Comparison of ENCODE assay signal across 23 mouse cellular contexts in genomic region chr19:57621814-57622213, GRCm38 (mm10). TPM values are rescaled to one million over a fixed set of nuclear protein-coding genes. Genes with fewer than 3 reads are reported as not detected.
DNase-seq lines count a peak whose midpoint lies in the region; ATAC-seq and TF ChIP-seq lines count a peak whose summit lies in the region.
"Had no signal": no experiment of that assay in that cellular context is flagged by ENCODE, and none has a peak within 500 bp of the region (broad histone marks: within the 10 kb centered on the region; RNA-seq: fewer than 3 reads in every experiment).

No protein-coding gene starts in this region.

- H3K4me3 ChIP-seq in heart, adult 2 months: no peak overlapping the region
- H3K4me3 ChIP-seq in lung, embryonic 14.5 days (ENCODE audit: low read depth, low read length): no peak overlapping the region
- H3K4me3 ChIP-seq: forebrain, embryonic 15.5 days; heart, embryonic 12.5 days; kidney, embryonic 15.5 days; midbrain, embryonic 13.5 days; neural tube, embryonic 15.5 days had no signal

- DNase-seq in heart, adult 2 months: no peak
- DNase-seq in heart, postnatal 4 days: no peak
- DNase-seq in lung, embryonic 14.5 days: peak; percentile 9
- DNase-seq in lung, postnatal 14 days: no peak
- DNase-seq in splenic B cell, adult 2 months (ENCODE audit: low read depth, low spot score): peak; percentile 26
- DNase-seq in adrenal gland, adult 2 months: no peak
- DNase-seq in kidney, postnatal 4 days: no peak
- DNase-seq: cerebellum, adult 8-10 months; cerebellum, postnatal 25 days; kidney, adult 18-20 months; kidney, postnatal 25 days; lung, postnatal 10 days; retina, postnatal 1 day; right cerebral cortex, postnatal 25 days; thymus, adult 2 months; thymus, postnatal 36 days had no signal

- TF ChIP-seq POLR2A in heart, adult 2 months (IDR thresholded peaks at IDR 0.05; ENCODE audit: insufficient read depth, low read depth, low read length): no peak

- no peak overlapping the region for H3K27ac ChIP-seq in heart, adult 2 months
- H3K27ac ChIP-seq in lung, embryonic 14.5 days (ENCODE audit: low read depth): no peak overlapping the region
- H3K27ac ChIP-seq: forebrain, embryonic 15.5 days; kidney, embryonic 15.5 days; midbrain, embryonic 13.5 days; neural tube, embryonic 15.5 days had no signal

- no peak overlapping the region for H3K4me2 ChIP-seq in lung, embryonic 14.5 days
- H3K4me2 ChIP-seq: forebrain, embryonic 15.5 days; heart, embryonic 12.5 days; kidney, embryonic 15.5 days; midbrain, embryonic 13.5 days; neural tube, embryonic 15.5 days had no signal

- TF ChIP-seq CTCF in heart, adult 2 months (IDR thresholded peaks at IDR 0.05): peak; percentile 33
- TF ChIP-seq CTCF in lung, embryonic 14.5 days (IDR thresholded peaks at IDR 0.05; ENCODE audit: low read depth): peak; percentile 24; the same call in 1 of the 2 replicates

- intact Hi-C loops in heart, adult 2 months (cut with DNase I): no loop called here

- TF ChIP-seq EP300 in heart, adult 2 months (IDR thresholded peaks at IDR 0.05; ENCODE audit: insufficient read depth, low read depth, low read length): no peak

- peaks cover 8% of the 10 kb centered on the region for H3K79me2 ChIP-seq in heart, adult 2 months (replicated peaks; ENCODE audit: control insufficient read depth, insufficient read depth, low read length)

- ATAC-seq in lung, embryonic 14.5 days (ENCODE audit: insufficient read depth): no peak
- ATAC-seq in hematopoietic stem cell, adult 5-6 weeks (replicated peaks in 1 of 2; ENCODE audit: insufficient read depth in 1 of 2, low FRiP score in 2 of 2, low TSS enrichment in 1 of 2, low read depth in 1 of 2, poor library complexity in 2 of 2, severe bottlenecking in 2 of 2): peak; percentile 45 to 46; a peak in 3 of 4 replicates
- ATAC-seq: forebrain, embryonic 15.5 days; hindbrain, embryonic 16.5 days; midbrain, embryonic 13.5 days had no signal

- H3K9me3 ChIP-seq in lung, embryonic 14.5 days (ENCODE audit: low read depth, low read length): no peaks in the 10 kb centered on the region
- H3K9me3 ChIP-seq: forebrain, embryonic 15.5 days; heart, embryonic 12.5 days; kidney, embryonic 15.5 days; midbrain, embryonic 13.5 days; neural tube, embryonic 15.5 days had no signal

- H3K36me3 ChIP-seq in heart, adult 2 months (ENCODE audit: control insufficient read depth, insufficient read depth, low read length): no peaks in the 10 kb centered on the region
- 0 out of 2 replicates have a peak, but pooled peaks cover 7% of the 10 kb centered on the region for H3K36me3 ChIP-seq in lung, embryonic 14.5 days (ENCODE audit: insufficient read depth)
- H3K36me3 ChIP-seq in splenic B cell, adult 2 months (ENCODE audit: control insufficient read depth, insufficient read depth, low read length, poor library complexity, severe bottlenecking): no peaks in the 10 kb centered on the region
- H3K36me3 ChIP-seq: forebrain, embryonic 15.5 days; neural tube, embryonic 15.5 days had no signal

- no peaks in the 10 kb centered on the region; the same call in 1 of the 2 replicates for H3K4me1 ChIP-seq in heart, adult 2 months (ENCODE audit: control insufficient read depth, insufficient read depth, low read length)
- H3K4me1 ChIP-seq in lung, embryonic 14.5 days (ENCODE audit: insufficient read depth): no peaks in the 10 kb centered on the region
- H3K4me1 ChIP-seq: kidney, embryonic 15.5 days; midbrain, embryonic 13.5 days had no signal

- 0 out of 2 replicates have a peak overlapping the region, but pooled peaks have one; percentile 38 for H3K9ac ChIP-seq in heart, adult 2 months (ENCODE audit: low read depth, low read length)
- no peak overlapping the region for H3K9ac ChIP-seq in lung, embryonic 14.5 days
- H3K9ac ChIP-seq: forebrain, embryonic 15.5 days; heart, embryonic 12.5 days; kidney, embryonic 15.5 days; midbrain, embryonic 13.5 days; neural tube, embryonic 15.5 days had no signal

- H3K27me3 ChIP-seq in heart, adult 2 months (ENCODE audit: control insufficient read depth, insufficient read depth, low read length): no peaks in the 10 kb centered on the region
- no peaks in the 10 kb centered on the region for H3K27me3 ChIP-seq in lung, embryonic 14.5 days (ENCODE audit: insufficient read depth, low read length)
- no peaks in the 10 kb centered on the region for H3K27me3 ChIP-seq in splenic B cell, adult 2 months (ENCODE audit: control insufficient read depth, insufficient read depth, low read length, poor library complexity, severe bottlenecking)
- H3K27me3 ChIP-seq: forebrain, embryonic 15.5 days; heart, embryonic 12.5 days; kidney, embryonic 15.5 days; midbrain, embryonic 13.5 days; neural tube, embryonic 15.5 days had no signal

- 78% methylated on average over 19 of the region's 19 CpGs for WGBS in heart, adult 2 months
- WGBS in lung, embryonic 14.5 days: 71% methylated on average over 19 of the region's 19 CpGs

RNA-seq across cellular contexts. Expression of gene Atrnl1, which starts 11.0 kb away (rescaled TPM):
- 10 to 100 TPM; 13.4 to 14.2 TPM for total RNA-seq in heart, adult 2 months (2021)
- 6.3 and 10.0 TPM in 2 replicates for polyA plus RNA-seq in heart, adult 2 months (2012; rRNA removed)
- 10 to 100 TPM; 24.9 to 25.6 TPM for total RNA-seq in heart, postnatal 4 days (2021)
- polyA plus RNA-seq in lung, embryonic 14.5 days (2014; fragmentation: Nextera tagmentation; extraction: Ambion mirVana): 7.1 and 7.7 TPM in 2 replicates
- total RNA-seq in hematopoietic stem cell, adult 5-6 weeks (2017): 8.1 and 9.2 TPM in 2 replicates
- total RNA-seq in adrenal gland, adult 2 months (2021): 10 to 100 TPM; 23.4 to 24.4 TPM
- polyA plus RNA-seq in adrenal gland, adult 2 months (2012; rRNA removed): 5.7 and 6.0 TPM in 2 replicates

Comparison
In these comparisons a context has a peak if more than half of its experiments do, and no peak if none do; other contexts are left out.
1. DNase-seq: peak in lung, embryonic 14.5 days (single experiment) and splenic B cell, adult 2 months (single experiment); none in heart, adult 2 months (0 of 2), heart, postnatal 4 days (single experiment), lung, postnatal 14 days (single experiment), adrenal gland, adult 2 months (single experiment) and kidney, postnatal 4 days (0 of 2).